Mouse (Mus musculus) frontal cortex, postnatal 25 days (tissue): Measurements from ENCODE around the gene Fez2.
A peak's percentile ranks its signal among the peaks of the same experiment; 100 is the strongest.

Experiments used
- DNase-seq, 2 experiments: peaks; one replicate each; pipeline ENCODE4 v3.0.0; 2022; ENCODE audit warnings: low spot score in 2 of 2

Gene Fez2

DNA sequence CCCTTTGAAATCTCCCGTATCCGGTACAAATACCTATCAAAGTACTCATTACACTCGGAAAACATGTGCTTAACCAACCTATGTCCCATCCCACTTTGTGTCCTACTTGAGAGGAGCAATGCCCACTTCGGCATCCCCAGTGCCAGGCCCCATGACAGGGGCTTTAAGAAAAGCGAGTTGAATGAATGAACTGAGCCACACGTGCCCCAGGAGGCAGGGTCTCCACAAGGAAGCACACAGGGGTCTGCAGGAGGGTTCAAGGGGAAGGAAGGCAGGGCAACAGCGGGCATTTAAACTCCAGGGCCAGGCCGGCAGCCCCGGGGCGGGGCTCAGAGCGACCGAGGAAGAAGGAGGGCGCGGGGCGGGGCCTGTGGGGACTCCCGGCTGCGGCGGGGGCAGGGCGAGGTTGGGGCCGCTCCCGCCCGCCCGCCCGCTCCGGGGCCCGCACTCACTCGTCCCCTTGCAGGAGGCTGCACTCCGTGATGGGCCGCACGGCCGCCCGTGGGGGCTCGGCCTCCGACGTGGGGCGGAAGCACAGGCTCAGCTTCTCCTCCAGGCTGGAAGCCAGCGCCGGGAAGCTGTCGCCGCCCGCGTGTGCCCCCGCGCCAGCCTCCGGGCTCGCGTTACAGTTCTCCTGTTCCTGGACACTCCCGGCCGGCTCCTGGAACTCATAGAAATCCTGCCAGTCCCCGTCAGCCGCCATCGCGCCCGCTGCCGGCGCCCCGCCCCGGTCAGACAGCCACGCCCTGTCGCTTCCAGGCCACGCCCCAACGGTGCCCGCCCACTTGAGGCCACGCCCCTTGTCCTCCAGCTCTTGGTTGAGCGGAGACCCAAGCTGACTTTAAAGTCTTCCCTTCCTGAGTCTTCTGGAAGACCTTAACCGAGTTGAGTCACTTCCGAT, at the start of gene Fez2:
Gene Fez2, minus strand, starts transcription at position 772 of the 901 bp plus-strand sequence.
- DNase-seq: peak; percentile 87 to 89

- DNase-seq: no peak
These were observed 47.5 kb upstream of the Fez2 start for GRCm38 (mm10) chr17:78465500-78465899.

DNA sequence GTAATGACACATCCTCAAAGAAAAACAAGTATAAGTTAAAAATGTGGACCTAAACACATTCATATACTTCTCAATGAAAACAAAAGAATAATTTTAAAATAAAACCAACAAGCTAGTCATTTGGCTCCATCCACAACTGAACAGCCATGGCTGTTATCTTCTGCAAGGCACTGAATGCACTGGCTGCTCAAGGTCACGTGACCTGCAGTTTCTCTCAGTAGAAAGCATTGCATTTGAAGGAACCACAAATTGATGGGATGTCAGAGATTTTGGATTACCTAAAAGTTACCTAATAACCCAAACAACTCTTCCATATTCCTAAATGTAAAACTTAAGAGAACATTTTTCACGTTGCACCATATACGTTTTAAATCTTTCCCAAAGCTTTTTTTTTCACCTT, 47.1 kb upstream of the Fez2 start:
- DNase-seq: no peak

DNA sequence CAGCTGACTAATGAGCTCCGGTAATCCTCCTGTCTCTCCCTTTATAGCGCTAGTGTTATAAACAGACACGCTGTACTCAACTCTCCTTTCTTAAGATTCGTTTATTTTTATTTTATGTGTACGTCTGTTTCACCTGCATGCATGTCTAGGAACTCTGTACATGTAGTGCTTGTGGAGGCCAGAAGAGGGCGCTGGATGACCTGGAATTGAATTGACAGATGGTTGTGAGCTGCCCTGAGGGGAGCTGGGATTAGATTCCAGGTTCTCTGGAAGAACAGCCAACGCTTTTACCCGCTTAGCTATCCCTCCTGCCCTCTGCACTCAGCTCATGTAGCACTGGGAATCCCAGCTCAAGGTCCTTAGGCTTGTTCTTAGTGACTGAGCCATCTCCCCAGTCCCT, 42.2 kb upstream of the Fez2 start:
- DNase-seq: no peak

- DNase-seq: no peak
These were observed 37.6 kb upstream of the Fez2 start for GRCm38 (mm10) chr17:78455556-78455955.

DNA sequence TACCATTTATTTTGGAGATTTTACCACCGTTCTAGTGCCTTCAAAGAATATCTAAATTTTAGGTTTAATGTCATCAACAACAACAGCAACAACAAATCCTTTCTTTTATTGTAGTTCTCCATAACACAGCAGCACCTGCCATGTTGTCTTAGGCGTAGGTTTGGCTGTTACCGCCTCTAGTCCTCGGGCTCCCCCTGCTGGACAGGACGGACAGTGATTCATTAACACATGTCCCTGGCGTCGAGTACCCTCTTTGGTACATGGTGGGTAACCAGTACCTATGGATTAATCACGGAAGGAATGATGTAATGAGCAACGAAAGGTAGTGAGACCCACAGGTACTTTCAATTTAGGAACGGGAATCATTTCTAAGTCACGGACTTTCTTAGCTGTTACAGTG, 37.2 kb upstream of the Fez2 start:
- DNase-seq: peak; percentile 70 to 73

- DNase-seq: peak; percentile 4 to 13
These were observed 36.4 kb upstream of the Fez2 start for GRCm38 (mm10) chr17:78454189-78454977.

DNA sequence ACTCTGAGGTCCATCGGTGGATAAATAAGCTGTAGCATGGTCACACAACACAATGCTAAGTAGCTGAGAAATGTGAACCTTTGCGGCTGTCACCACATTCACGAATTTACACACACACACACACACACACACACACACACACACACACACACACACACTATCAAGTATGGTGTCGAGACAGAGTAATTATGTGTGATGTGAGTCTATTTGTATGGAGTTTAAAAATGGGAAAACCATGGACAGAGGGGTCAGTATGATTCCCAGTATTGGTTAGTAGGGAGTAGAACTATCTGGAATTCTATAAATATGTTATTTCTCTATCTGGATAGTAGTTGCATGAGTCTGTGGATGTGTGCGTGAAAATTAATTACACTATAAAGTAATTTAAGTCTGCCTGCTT, 35.6 kb upstream of the Fez2 start:
- no peak for DNase-seq

GRCm38 (mm10) chr17:78451886-78452285, 33.9 kb upstream of the Fez2 start:
- no peak for DNase-seq

DNA sequence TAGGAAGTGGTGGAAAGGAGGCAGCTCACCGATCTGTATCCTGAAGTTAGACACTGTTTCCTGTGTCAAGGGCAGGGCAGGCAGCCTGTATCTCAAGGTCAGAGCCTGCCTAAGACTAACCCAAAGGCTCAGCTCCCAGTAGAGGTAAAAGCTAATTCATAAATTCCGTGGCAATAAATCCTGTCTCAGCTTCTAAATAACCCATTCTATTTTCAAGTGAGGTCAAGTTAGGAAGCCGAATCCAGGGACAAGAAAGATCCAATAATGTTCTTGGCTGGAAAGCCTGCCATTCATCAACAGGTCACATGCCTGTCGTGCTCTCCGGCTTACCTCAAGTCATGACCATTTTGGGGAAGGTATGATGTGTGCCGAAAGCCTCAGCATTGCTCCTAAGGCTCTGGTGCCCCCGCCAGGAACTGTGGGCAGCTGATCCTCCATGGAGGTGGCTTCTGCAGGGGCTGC, 33.4 kb upstream of the Fez2 start:
- no peak for DNase-seq

- no peak for DNase-seq
These were observed 31.8 kb upstream of the Fez2 start for GRCm38 (mm10) chr17:78449635-78450197.

GRCm38 (mm10) chr17:78444826-78445225, 26.9 kb upstream of the Fez2 start:
- no peak for DNase-seq

- no peak for DNase-seq
These were observed 22.8 kb upstream of the Fez2 start for GRCm38 (mm10) chr17:78440771-78441170.

- DNase-seq: no peak
These were observed 19.2 kb upstream of the Fez2 start for GRCm38 (mm10) chr17:78437161-78437560.

- no peak for DNase-seq
These were observed 17.7 kb upstream of the Fez2 start for GRCm38 (mm10) chr17:78435661-78436060.

DNA sequence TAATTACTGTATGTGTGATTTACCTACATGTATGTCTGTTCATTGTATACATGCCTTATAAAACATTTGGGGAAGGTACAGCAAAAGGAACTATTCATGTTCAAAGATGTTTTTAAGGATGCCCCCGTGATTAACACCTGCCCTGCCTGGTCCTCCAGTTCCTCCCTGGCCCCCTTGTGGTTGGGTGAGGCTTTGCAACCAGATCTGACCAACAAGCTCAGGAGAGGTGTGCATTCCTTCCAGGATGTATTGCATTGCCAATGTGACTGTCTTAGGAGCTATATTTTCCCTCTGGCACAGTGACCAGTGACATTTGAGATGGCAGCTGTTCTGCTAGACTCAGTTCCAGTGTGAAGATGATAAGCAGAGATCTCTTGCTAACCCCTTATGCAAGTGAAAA, 16.8 kb upstream of the Fez2 start:
- DNase-seq: peak in 1 of 2 experiments; percentile 20

DNA sequence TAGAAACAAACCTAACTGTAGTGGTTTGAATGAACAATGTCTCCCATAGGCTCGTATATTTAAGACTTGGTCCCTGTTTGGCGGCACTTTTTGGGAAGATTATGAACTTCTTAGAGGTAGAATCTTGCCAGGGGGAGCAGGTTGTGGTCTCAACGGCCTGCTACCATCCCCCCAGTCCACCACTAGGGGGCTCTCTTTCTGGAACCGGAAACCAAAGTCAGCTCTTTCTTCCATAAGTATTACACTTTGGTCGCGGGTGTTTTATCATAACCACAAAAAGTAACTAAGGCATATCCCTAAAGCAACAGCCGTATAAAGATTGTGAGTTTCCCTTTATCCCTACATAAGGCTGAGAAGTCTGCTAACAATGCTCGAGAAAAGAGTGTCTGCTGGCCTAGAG, 12.4 kb upstream of the Fez2 start:
- DNase-seq: no peak

GRCm38 (mm10) chr17:78429051-78429450, 11.1 kb upstream of the Fez2 start:
- no peak for DNase-seq

GRCm38 (mm10) chr17:78425026-78425425, 7.1 kb upstream of the Fez2 start:
- no peak for DNase-seq

- DNase-seq: no peak
These were observed 1.3 kb upstream of the Fez2 start for GRCm38 (mm10) chr17:78419216-78419615.

GRCm38 (mm10) chr17:78415255-78415654, 2.7 kb downstream of the Fez2 start:
- no peak for DNase-seq

DNA sequence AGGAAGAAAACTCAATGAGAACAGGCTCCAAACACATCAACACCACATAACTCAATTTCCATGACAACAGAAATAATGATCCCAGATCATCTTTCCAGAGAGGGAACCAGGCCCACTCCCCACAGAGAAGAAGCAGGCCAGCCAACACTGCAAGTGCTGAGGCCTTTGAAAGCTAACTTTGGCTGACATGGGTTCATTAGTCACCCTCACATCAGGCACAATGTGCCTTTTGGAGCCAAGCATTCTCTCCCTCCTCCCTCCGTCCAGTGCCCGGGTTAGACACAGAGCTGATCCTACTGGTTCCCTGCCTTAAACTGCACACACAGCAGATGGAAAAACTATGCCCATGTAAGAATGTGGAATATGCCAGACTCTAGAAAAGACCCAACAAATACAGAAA, 8.1 kb downstream of the Fez2 start:
- no peak for DNase-seq
